Mouse (Mus musculus): ENCODE measurements around the gene Vax1.

Gene Vax1

DNA sequence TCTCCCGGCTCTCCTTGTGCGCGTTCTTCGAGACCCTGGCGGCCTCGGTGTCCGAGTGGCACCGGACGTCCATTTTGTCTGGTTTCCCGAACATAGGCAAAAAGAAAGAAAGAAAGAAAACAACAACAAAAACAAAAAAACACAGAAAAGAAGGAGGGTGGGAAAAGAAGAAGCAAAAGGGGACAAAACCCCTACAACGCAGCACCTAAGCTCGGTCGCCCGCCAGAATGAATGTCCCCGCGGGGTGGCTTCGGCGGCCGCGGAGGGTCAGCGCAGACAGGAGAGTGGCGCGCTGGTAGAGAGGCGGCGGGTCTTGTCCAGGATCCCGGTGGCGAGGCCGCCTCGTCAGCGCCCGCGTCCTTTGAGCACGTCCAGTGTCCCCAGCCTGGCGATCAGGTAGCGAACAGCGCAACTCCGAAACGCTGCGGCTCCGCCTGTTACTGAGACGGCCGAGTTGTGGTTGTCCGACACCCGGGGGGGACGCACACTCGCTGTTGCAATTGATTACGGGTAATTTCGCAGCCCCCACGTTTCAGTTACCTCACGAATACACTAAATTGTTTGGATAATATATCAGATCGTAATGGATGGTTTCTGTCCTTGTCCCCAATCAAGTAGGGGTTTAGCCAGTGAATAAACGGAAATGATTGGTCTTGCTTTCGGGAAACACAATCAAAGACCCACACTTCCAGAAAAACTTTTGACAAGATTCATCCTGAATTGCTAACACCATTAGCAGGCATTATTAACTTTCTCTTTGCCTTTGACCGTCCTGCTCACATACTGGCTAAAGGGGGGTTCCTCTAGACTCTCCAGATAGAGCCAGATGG, at the start of gene Vax1:
Gene Vax1, minus strand, starts transcription at position 121 of the 830 bp plus-strand sequence.
- no peak for DNase-seq (ENCODE audit: low spot score)

DNA sequence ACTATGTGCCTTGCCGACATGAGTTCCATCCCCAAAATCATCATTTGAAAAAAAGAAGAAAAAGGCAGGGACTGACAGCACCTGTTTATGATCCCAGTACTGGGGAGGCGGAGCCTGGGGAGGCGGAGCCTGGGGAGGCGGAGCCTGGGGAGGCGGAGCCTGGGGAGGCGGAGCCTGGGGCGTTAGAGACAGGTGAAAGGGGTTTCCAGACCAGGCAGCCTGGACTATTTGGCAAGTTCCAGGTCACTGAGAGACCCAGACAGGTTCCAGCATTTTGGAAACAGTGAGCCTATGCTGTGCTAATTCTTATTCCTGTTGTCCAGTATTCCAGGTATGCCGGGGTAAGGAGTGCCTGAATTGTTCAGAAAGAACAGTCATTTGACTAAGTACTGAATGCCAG, 49.1 kb upstream of the Vax1 start, which contains the start of gene Kcnk18:
Gene Kcnk18, plus strand, starts transcription at position 224 of the 400 bp plus-strand sequence.
- DNase-seq (ENCODE audit: low spot score): no peak

DNA sequence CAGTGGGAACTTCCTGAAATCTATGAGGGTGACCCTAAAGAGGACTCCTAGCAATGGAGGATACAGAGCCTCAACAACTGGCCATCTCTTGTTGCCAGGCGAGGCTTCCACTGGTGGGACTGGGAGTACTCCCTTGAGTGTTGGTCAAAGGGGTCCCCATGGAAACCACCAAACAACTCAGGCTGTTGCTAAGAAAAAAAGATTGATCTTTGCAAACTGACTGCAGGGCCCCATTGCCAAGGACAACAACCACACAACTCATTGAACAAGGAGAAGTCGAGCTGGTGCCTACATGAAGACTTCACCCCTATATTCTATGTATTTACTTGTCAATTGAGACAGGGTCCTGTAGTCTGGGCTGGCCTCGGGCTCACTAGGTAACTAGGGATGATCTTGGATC, 47.0 kb upstream of the Vax1 start:
- no peak for DNase-seq (ENCODE audit: low spot score)

DNA sequence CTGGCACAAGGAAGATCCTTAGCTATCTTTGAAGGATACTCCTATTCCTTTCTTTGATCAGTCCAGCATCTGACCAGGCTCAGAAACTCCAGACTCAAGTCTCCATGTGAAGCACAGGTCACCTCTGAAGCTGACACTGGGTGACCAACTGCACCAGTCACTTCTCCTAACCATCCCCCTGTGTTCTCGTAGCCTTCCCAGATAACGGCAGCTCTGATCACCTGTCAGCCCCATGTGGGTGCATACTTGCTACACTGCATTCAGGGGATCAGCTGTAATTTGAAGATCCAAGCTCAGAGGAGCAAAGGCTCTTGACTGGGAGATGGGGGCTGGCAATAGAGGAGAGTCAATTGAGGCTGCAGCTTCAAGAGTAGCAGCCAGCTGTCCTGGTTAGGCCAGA, 39.1 kb upstream of the Vax1 start:
- DNase-seq (ENCODE audit: low spot score): no peak

DNA sequence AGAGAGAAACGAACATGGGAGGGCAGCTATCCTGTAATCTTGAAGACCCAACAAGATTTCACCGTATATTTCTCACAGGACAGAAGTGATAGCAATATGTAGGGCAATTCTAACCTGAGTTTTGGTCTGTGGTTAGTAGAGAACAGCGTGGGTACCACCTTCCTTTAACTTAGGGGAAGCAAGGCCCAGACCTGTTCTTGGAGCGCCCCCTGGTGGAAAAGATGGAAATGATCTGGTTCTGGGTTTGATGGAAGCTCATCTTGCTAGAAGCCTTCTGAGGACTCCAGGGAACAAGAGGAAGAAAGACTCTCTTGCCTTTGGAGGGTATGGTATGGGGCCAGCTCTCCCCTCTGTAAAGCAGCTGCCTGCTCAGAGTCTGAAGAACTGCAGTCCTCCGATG, 38.6 kb upstream of the Vax1 start:
- DNase-seq (ENCODE audit: low spot score): peak; percentile 83

DNA sequence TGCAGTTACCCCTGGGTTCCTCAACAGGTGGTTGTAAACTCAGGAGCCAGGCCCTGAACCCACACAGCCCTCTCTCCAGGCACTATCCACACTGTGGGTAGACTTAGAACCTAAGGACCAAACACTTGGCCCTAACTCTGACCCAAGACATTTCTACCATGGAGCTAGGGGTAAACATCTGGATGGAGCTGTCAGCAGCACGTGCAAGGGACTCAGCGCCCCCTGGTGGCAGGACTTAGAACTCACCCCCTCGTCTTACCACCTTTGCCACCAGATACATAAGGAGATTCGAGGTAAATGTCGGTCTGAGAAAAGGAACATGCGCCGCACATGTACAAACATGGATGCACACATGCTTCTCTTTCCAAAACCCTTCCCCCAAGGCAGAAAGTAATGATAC, 28.3 kb upstream of the Vax1 start:
- DNase-seq (ENCODE audit: low spot score): peak; percentile 47

DNA sequence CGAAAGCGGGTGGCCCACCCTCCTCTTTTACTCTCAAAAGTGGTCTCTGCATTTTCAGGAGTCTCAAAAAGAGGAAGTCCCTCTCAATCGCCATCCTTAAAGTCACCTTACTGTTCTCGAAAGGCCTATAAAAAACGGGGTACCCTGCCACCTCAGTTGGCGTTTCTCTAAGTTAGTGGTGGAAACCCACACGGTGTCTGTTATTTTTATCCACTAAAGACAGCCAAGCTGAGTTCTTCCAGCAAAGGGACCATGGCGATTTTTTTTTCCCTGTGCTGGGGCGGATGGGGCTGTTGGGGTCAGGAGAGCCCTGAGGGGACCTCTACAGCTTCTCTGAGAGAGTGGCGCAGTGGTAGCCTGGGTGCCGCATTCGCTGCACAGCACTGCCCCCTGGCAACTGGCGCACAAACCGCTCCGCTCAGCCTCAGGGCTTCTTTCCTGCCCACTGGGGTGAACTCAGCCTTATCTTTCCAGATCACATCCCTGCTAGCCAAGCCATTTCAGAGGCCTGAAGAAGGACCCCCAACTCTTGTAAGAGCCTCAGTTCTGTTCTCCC, 26.3 kb upstream of the Vax1 start:
- peak; percentile 52 for DNase-seq (ENCODE audit: low spot score)

DNA sequence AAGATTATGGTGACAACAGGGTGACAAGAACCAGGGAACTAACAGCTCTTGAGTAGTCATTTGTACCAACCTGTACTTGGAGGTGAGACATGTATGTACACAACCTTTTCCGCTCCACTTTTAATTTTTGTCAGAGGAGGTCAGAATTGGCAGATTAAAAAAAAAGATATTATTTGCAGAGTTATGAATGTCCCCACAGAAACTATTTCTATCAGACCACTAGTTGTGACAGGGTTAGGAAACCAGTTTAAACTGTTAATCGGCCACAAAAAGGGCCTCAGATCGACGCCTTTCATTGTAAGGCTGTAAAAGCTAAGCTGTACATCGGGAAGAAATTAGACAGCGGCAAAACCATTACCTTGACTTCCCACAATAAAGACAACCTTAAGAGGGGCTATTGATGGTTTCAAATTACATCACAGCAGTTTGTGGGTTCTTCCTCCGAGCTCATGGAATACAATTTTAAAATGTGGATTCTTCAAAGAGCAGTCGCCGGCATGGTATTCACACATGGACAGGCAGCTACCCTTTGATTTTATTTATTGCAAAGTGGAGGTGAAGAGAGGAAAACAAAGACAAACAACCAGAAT, 25.4 kb upstream of the Vax1 start:
- DNase-seq (ENCODE audit: low spot score): no peak

DNA sequence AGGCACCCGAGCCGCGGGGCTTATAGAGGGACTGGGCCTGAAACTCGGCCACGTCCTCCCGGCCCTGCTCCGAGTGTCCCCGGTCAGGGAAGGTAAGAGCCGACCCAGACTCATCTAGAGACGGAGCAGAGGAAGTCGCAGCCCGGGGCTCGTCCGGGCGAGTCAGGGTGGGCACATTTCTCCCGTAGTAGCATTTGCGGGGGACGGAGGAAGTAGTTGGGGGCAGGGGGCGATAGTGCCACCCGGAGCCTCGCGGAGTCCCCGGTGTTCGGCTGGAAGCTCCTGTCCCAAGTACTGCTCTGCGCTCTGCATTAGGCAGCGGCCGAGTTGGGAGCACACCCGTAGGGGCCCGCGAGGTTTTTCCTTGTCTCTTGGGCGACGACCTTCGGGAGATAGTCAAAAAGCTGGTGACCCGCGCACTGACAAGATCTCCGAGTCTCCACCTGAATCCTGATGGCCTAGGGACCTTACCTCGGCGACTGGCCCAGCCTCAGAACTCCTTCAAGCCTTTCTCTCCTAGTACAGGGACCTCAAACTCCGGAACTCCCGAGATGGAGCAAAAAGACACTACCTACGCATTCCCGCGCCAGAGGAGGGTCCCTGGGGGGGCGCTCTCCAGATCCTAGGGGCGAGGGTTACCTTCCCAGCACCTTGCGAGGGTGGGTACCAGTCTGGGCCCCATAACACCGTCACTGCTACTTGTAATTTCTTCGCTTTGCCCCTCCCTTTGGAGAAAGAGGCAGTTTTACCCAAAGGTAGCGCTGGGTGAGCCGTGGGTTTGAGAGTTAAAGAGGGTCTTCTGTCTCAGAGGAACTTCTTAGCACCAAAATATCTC, 24.3 kb upstream of the Vax1 start:
- DNase-seq (ENCODE audit: low spot score): no peak

DNA sequence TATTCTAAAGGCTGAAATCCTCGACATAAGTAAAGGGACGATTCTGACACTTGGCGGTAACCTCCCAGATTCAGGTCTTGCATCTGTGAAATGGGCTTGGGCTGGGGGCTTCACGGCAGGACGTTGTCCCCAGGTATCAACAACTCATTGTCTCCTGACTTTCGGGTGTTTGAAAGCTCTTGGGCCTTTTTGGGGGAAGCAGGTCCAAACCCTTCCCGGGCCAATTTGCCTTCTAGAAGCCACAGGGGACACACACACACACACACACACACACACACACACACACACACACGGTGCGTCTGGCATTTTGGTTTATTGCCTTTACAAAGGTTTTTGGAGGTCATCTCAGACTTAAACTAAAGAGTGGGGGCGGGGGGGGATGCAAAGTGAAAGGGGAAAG, 23.6 kb upstream of the Vax1 start:
- no peak for DNase-seq (ENCODE audit: low spot score)

DNA sequence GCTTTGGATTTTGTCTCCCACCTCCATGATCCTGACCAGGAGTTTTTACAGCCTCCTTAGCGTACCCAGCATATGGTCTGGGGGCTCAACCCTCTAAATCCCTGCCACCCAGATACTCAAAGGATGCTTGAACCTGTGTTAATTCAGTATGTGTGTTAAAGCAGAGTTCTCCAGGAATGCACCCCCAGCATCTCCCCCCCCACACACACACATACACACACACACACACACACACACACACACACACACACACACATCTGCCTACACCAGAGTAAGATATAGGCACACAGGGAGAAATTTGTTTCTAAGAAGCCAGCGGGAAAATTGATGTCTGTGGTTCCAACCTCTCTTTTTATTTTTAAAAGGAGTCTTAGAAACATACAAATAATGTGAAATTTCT, 22.6 kb upstream of the Vax1 start:
- no peak for DNase-seq (ENCODE audit: low spot score)

DNA sequence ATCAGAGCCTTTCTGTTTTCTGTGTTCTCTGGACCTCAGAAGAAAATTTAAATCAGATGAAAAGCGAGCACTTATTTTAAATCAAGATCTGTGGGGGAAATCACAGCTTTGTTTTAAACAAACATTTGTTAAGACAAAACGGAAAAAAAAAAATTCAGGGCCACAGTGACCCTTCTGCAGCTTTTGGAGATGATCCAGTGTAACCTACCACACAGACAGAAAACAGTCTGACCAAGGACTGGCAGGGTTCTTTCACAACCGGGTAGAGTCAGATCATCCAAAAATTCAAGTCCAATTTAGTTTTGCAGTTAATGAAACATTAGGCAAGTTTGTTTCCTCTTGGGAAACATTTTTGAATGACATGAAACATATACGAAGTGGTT, 21.3 kb upstream of the Vax1 start:
- no peak for DNase-seq (ENCODE audit: low spot score)

DNA sequence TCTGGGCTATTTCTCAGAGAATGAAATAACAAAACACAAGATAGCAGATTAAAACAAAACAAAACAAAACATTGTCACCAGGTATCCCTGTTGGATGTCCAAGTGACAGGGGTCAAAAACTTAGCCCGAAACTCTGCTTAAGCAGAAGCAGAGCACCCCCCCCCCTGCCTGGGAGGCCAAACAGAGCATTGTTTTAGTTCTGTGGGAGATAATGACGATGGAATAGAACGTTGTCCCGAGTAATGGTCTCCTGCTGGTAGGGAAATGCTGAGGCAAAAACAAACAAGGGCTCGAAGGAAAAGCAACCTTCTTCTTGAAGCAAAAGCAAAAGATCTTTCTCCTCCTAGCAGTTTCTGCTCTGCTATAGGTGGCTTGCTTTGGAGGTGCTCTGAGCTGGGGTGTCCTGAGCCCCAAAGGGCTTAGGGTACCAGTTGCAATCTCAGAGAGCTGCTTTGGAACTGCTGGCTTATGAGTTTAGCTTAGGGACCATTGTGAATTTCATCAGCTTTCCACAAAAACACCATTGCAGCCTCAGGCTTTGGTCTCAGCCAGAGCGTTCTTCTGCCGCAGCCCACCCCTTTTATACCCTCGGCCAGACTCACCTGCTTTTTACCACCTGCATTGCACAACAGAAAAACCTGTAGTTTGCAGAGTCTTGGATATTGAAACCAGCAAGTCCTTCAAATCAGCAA, 20.7 kb upstream of the Vax1 start:
- DNase-seq (ENCODE audit: low spot score): no peak

DNA sequence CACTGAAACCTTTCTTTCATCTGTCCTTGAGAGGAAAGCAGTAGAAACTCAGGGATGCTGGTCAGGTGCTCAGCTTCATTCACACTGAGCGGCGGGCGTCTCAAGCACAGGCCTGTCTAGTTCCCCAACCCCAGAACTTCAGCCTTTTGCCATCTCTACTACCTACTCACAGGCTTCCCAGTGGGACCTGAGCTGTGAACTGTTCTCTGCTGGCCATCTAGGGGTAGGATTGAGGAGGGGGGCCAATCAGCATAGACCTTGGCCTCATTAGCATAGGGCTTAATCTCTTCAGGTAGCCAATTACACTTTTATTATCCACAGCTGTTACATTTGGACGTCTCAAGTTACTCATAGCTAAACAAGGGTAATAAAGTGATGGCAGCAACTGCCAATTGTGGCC, 19.1 kb upstream of the Vax1 start:
- no peak for DNase-seq (ENCODE audit: low spot score)

DNA sequence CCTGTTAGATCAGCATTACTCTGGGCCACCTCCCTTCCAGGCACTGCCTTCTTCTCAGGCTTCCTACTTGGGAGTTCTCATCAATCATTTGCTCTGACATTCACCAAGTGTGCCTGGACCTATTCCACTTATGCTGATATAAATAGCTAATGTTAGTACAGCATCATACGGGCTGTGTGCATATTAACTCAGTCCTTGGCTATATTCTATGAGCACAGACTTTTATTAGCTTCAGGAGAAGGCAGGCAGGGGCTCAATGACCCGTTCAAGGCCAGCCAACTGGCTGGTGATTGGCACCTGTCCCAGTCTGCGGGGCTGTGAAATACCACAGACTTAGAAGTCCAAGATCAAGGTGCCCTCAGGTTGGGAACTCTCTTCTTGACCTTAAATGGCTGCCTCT, 14.1 kb upstream of the Vax1 start:
- DNase-seq (ENCODE audit: low spot score): no peak

DNA sequence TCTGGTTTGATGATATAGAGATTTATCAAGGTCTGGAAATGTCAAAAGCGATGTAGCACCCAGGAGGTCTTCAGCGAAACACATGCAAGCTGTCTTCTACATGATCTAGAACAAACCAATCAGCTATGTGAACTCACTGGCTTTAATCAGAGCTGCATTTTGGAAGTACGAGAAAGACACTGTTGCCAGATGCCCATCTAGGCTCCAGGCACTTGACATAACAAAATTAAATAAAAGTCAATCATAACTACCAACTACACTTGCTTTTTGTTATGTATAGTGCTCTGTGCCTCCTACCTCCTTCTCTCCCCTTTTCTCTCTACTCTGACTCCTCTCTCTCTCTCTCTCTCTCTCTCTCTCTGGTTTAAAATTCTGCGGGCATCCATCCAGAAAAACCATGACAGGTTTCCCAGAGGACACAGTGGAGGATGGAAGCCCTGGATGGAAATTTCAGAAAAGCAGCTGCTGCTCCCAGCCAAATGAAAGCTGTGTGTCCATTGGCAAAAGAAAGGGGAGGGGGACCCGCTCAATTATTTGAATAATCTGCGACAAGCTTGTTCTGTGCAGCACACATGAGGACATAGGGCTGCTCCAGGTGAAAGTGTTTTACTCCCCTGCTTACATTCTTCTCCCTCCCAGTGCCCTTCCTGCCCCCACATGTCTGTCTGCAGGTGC, 3.6 kb upstream of the Vax1 start:
- DNase-seq (ENCODE audit: low spot score): no peak

DNA sequence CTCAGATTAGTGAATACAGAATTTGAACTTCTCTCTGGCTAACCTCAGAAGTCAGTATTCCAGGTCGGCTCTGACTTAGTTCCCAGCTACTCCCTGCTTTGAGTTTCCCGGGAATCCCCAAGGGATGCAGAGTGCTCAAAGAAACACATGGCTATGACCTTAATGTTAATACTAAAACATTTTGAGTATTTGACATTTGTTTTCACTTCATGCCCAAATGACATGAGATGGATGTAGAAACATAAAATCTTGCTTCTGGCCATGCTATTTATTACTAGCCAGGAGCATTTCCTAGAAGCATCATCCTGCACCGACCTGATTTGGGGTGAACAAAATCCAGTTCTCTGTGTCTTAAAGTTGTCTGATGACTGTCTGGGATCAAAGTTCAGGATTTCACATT, 2.9 kb upstream of the Vax1 start:
- DNase-seq (ENCODE audit: low spot score): no peak

DNA sequence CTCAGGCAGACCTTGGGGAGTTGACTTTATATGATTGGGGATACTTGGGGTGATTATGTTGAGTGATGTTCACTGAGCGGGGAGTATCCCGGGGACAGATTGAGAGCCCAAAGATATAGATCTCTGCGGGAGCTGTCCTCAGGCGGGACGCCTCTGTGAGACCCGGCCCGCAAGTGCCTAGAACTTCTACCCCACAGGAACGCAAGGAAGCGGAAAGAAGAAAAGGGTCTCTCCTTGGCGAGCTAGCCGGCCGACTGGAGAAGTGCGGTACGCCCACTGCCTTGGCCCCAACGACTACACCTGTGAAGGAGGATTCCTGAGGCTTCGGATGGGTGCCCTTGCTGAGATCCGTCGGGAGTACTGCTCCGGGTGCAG, 2.0 kb upstream of the Vax1 start:
- DNase-seq (ENCODE audit: low spot score): no peak

DNA sequence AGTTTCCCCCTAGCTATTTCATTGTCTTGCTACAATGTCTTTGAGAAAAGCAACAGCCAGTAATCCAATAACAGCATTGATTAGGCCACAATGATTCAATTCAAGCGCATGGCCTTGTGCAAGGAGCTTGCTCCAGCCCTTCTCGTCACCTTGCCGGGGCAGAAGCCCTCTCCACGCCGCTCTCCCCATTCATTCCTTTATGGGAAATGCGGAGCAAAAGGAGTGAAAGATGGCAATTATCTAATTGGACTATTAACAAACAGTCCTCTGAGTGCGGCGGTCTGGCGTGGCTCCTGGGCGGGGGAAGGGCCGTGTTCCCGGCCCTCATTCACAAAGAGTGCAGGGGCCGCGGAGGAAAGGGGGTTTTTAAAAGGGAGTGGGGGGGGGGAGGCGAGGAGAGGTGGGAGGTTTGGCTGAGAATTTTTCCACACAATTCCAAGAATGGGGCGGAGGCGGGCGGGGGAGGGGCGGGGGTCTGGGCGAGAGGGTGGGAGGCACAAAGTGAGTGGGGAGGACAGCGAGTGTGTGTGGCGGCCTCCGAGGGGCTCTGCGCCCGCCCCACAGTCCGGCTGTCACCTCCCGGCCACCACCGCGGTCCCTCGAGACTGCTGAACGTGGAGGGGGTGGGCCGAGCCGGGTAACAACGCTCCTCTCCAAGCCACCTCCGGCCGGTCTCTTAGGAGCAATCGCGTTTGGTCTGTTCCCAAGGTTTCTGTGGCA, 1.5 kb upstream of the Vax1 start:
- no peak for DNase-seq (ENCODE audit: low spot score)

DNA sequence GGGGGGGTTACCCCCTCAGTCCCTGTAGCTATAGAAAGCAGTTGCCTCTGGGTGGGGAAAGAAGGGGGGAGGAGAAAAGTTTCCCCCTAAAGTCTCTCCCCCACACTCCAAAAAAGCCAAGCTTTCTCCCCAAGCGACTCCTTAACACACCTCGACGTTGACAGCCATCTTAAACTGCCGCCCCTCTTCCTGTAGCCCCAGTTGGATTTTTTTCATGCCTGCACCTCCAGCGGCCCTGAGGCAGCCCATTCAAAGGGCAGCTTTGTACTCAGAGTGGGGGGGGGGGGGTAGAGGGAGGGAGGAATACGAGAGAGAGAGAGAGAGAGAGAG, 875 bp upstream of the Vax1 start:
- DNase-seq (ENCODE audit: low spot score): no peak

Measured in layer of hippocampus, adult 11-12 months (tissue).